Mouse (Mus musculus): Measurements from ENCODE around the gene Tmem82. TPM values are rescaled to one million over a fixed set of nuclear protein-coding genes. Genes with fewer than 3 reads are reported as not detected.

Gene Tmem82
- polyA plus RNA-seq, 1 experiment from 2014 or later, result 5.3 TPM

- H3K27ac ChIP-seq (ENCODE audit: low read length), result no peak overlapping the region
- no peak overlapping the region for H3K4me2 ChIP-seq (ENCODE audit: low read depth, low read length)
- no peaks in the 10 kb centered on the region for H3K27me3 ChIP-seq (ENCODE audit: control insufficient read depth, insufficient read depth, low read depth, low read length)
- no peak overlapping the region for H3K4me3 ChIP-seq (ENCODE audit: low read depth, low read length)
- ATAC-seq (ENCODE audit: low read depth), result no peak
- peaks cover 2% of the 10 kb centered on the region; the same call in 1 of the 2 replicates for H3K4me1 ChIP-seq (ENCODE audit: control insufficient read depth, low read depth, low read length)
- H3K9me3 ChIP-seq (replicated peaks; ENCODE audit: control insufficient read depth, low read length), result no peaks in the 10 kb centered on the region
- H3K36me3 ChIP-seq (ENCODE audit: control insufficient read depth, insufficient read depth), result no peaks in the 10 kb centered on the region
- 80% methylated on average over 13 of the region's 13 CpGs for WGBS (ENCODE audit: insufficient replicate concordance)
- no peak overlapping the region for H3K9ac ChIP-seq (ENCODE audit: low read depth, low read length)
These were observed 37.4 kb downstream of the Tmem82 start for GRCm38 (mm10) chr4:141581051-141581450.

GRCm38 (mm10) chr4:141578833-141579232 lies 39.6 kb downstream of the Tmem82 start:
- H3K4me1 ChIP-seq (ENCODE audit: control insufficient read depth, low read depth, low read length), result peaks cover 8% of the 10 kb centered on the region
- no peak overlapping the region for H3K4me2 ChIP-seq (ENCODE audit: low read depth, low read length)
- H3K27ac ChIP-seq (ENCODE audit: low read length), result no peak overlapping the region
- 10% methylated on average over 3 of the region's 3 CpGs for WGBS (ENCODE audit: insufficient replicate concordance)
- H3K27me3 ChIP-seq (ENCODE audit: control insufficient read depth, insufficient read depth, low read depth, low read length), result no peaks in the 10 kb centered on the region
- H3K9ac ChIP-seq (ENCODE audit: low read depth, low read length), result no peak overlapping the region
- H3K9me3 ChIP-seq (replicated peaks; ENCODE audit: control insufficient read depth, low read length), result no peaks in the 10 kb centered on the region
- H3K36me3 ChIP-seq (ENCODE audit: control insufficient read depth, insufficient read depth), result no peaks in the 10 kb centered on the region
- ATAC-seq (ENCODE audit: low read depth), result peak; percentile 46
- no peak overlapping the region for H3K4me3 ChIP-seq (ENCODE audit: low read depth, low read length)

GRCm38 (mm10) chr4:141576877-141577276 lies 41.6 kb downstream of the Tmem82 start:
- WGBS (ENCODE audit: insufficient replicate concordance), result 79% methylated on average over 7 of the region's 7 CpGs
- Histone ChIP-seq H3K36me3 (ENCODE audit: control insufficient read depth, insufficient read depth) (no peaks in the 10 kb centered on the region), H3K27me3 (ENCODE audit: control insufficient read depth, insufficient read depth, low read depth, low read length) (no peaks in the 10 kb centered on the region), H3K4me1 (ENCODE audit: control insufficient read depth, low read depth, low read length) (peaks cover 11% of the 10 kb centered on the region), H3K9ac (ENCODE audit: low read depth, low read length) (no peak overlapping the region), H3K9me3 (replicated peaks; ENCODE audit: control insufficient read depth, low read length) (no peaks in the 10 kb centered on the region), H3K4me2 (ENCODE audit: low read depth, low read length) (no peak overlapping the region), H3K27ac (ENCODE audit: low read length) (no peak overlapping the region), H3K4me3 (ENCODE audit: low read depth, low read length) (no peak overlapping the region)
- ATAC-seq (ENCODE audit: low read depth), result no peak

- ATAC-seq (ENCODE audit: low read depth), result no peak
- Histone ChIP-seq H3K9ac (ENCODE audit: low read depth, low read length) (no peak overlapping the region), H3K4me3 (ENCODE audit: low read depth, low read length) (no peak overlapping the region), H3K27me3 (ENCODE audit: control insufficient read depth, insufficient read depth, low read depth, low read length) (no peaks in the 10 kb centered on the region), H3K9me3 (replicated peaks; ENCODE audit: control insufficient read depth, low read length) (no peaks in the 10 kb centered on the region), H3K4me1 (ENCODE audit: control insufficient read depth, low read depth, low read length) (peaks cover 11% of the 10 kb centered on the region), H3K36me3 (ENCODE audit: control insufficient read depth, insufficient read depth) (no peaks in the 10 kb centered on the region), H3K27ac (ENCODE audit: low read length) (no peak overlapping the region), H3K4me2 (ENCODE audit: low read depth, low read length) (no peak overlapping the region)
- WGBS (ENCODE audit: insufficient replicate concordance), result 71% methylated on average over 11 of the region's 11 CpGs
These were observed 42.0 kb downstream of the Tmem82 start for GRCm38 (mm10) chr4:141576404-141576803.

GRCm38 (mm10) chr4:141574789-141575702 lies 43.4 kb downstream of the Tmem82 start:
- Histone ChIP-seq H3K27ac (ENCODE audit: low read length) (no peak overlapping the region), H3K4me3 (ENCODE audit: low read depth, low read length) (no peak overlapping the region), H3K4me1 (ENCODE audit: control insufficient read depth, low read depth, low read length) (peaks cover 14% of the 10 kb centered on the region), H3K9ac (ENCODE audit: low read depth, low read length) (no peak overlapping the region), H3K4me2 (ENCODE audit: low read depth, low read length) (no peak overlapping the region), H3K27me3 (ENCODE audit: control insufficient read depth, insufficient read depth, low read depth, low read length) (no peaks in the 10 kb centered on the region), H3K9me3 (replicated peaks; ENCODE audit: control insufficient read depth, low read length) (no peaks in the 10 kb centered on the region), H3K36me3 (ENCODE audit: control insufficient read depth, insufficient read depth) (no peaks in the 10 kb centered on the region)
- no peak for ATAC-seq (ENCODE audit: low read depth)
- WGBS (ENCODE audit: insufficient replicate concordance), result 37% methylated on average over 27 of the region's 27 CpGs

GRCm38 (mm10) chr4:141573359-141573966 lies 45.0 kb downstream of the Tmem82 start:
- peak overlapping the region; percentile 46 for H3K27ac ChIP-seq (ENCODE audit: low read length)
- no peak overlapping the region for H3K4me3 ChIP-seq (ENCODE audit: low read depth, low read length)
- H3K9ac ChIP-seq (ENCODE audit: low read depth, low read length), result no peak overlapping the region
- no peak; the same call in none of the 2 replicates for ATAC-seq (ENCODE audit: low read depth)
- no peak overlapping the region for H3K4me2 ChIP-seq (ENCODE audit: low read depth, low read length)
- 29% methylated on average over 6 of the region's 6 CpGs for WGBS (ENCODE audit: insufficient replicate concordance)
- no peaks in the 10 kb centered on the region for H3K36me3 ChIP-seq (ENCODE audit: control insufficient read depth, insufficient read depth)
- no peaks in the 10 kb centered on the region for H3K27me3 ChIP-seq (ENCODE audit: control insufficient read depth, insufficient read depth, low read depth, low read length)
- H3K4me1 ChIP-seq (ENCODE audit: control insufficient read depth, low read depth, low read length), result peaks cover 13% of the 10 kb centered on the region
- no peaks in the 10 kb centered on the region for H3K9me3 ChIP-seq (replicated peaks; ENCODE audit: control insufficient read depth, low read length)

GRCm38 (mm10) chr4:141572668-141573358 lies 45.6 kb downstream of the Tmem82 start:
- Histone ChIP-seq H3K27ac (ENCODE audit: low read length) (peak overlapping the region; percentile 46), H3K4me2 (ENCODE audit: low read depth, low read length) (no peak overlapping the region), H3K4me1 (ENCODE audit: control insufficient read depth, low read depth, low read length) (peaks cover 12% of the 10 kb centered on the region), H3K4me3 (ENCODE audit: low read depth, low read length) (no peak overlapping the region), H3K9me3 (replicated peaks; ENCODE audit: control insufficient read depth, low read length) (no peaks in the 10 kb centered on the region), H3K9ac (ENCODE audit: low read depth, low read length) (no peak overlapping the region), H3K27me3 (ENCODE audit: control insufficient read depth, insufficient read depth, low read depth, low read length) (no peaks in the 10 kb centered on the region), H3K36me3 (ENCODE audit: control insufficient read depth, insufficient read depth) (no peaks in the 10 kb centered on the region)
- ATAC-seq (ENCODE audit: low read depth), result no peak
- 51% methylated on average over 7 of the region's 7 CpGs for WGBS (ENCODE audit: insufficient replicate concordance)

- H3K9ac ChIP-seq (ENCODE audit: low read depth, low read length), result no peak overlapping the region
- H3K9me3 ChIP-seq (replicated peaks; ENCODE audit: control insufficient read depth, low read length), result no peaks in the 10 kb centered on the region
- no peaks in the 10 kb centered on the region for H3K36me3 ChIP-seq (ENCODE audit: control insufficient read depth, insufficient read depth)
- H3K4me3 ChIP-seq (ENCODE audit: low read depth, low read length), result no peak overlapping the region
- 60% methylated on average over 10 of the region's 10 CpGs for WGBS (ENCODE audit: insufficient replicate concordance)
- H3K4me1 ChIP-seq (ENCODE audit: control insufficient read depth, low read depth, low read length), result peaks cover 12% of the 10 kb centered on the region
- H3K4me2 ChIP-seq (ENCODE audit: low read depth, low read length), result no peak overlapping the region
- no peak overlapping the region for H3K27ac ChIP-seq (ENCODE audit: low read length)
- no peak for ATAC-seq (ENCODE audit: low read depth)
- H3K27me3 ChIP-seq (ENCODE audit: control insufficient read depth, insufficient read depth, low read depth, low read length), result no peaks in the 10 kb centered on the region
These were observed 46.5 kb downstream of the Tmem82 start for GRCm38 (mm10) chr4:141571934-141572333.

Measured in liver, embryonic 16.5 days (tissue).